Mouse (Mus musculus): ENCODE results near the gene Foxo3. TPM values are rescaled to one million over a fixed set of nuclear protein-coding genes. Genes with fewer than 3 reads are reported as not detected.

Foxo3 gene
- polyA plus RNA-seq, 1 experiment = 24.9 TPM

GRCm38 (mm10) chr10:42189674-42190434 is 86.7 kb downstream of the Foxo3 start:
- DNase-seq (ENCODE audit: extremely low spot score in 1 of 2, low spot score in 1 of 2) = no peak

GRCm38 (mm10) chr10:42189037-42189436 is 87.5 kb downstream of the Foxo3 start:
- DNase-seq (ENCODE audit: extremely low spot score in 1 of 2, low spot score in 1 of 2) = no peak

- no peak for DNase-seq (ENCODE audit: extremely low spot score in 1 of 2, low spot score in 1 of 2)
Observed at GRCm38 (mm10) chr10:42188091-42188490, 88.5 kb downstream of the Foxo3 start.

GRCm38 (mm10) chr10:42186941-42187401 is 89.6 kb downstream of the Foxo3 start:
- no peak for DNase-seq (ENCODE audit: extremely low spot score in 1 of 2, low spot score in 1 of 2)

- no peak for DNase-seq (ENCODE audit: extremely low spot score in 1 of 2, low spot score in 1 of 2)
Observed at GRCm38 (mm10) chr10:42180333-42180732, 96.2 kb downstream of the Foxo3 start.

GRCm38 (mm10) chr10:42178751-42179150 is 97.8 kb downstream of the Foxo3 start:
- DNase-seq (ENCODE audit: extremely low spot score in 1 of 2, low spot score in 1 of 2) = no peak

- DNase-seq (ENCODE audit: extremely low spot score in 1 of 2, low spot score in 1 of 2) = no peak
Observed at GRCm38 (mm10) chr10:42177771-42178674, 98.5 kb downstream of the Foxo3 start.

GRCm38 (mm10) chr10:42174283-42174682 is 102.3 kb downstream of the Foxo3 start:
- DNase-seq (ENCODE audit: extremely low spot score in 1 of 2, low spot score in 1 of 2) = no peak

GRCm38 (mm10) chr10:42173839-42174238 is 102.7 kb downstream of the Foxo3 start:
- DNase-seq (ENCODE audit: extremely low spot score in 1 of 2, low spot score in 1 of 2) = no peak

- no peak for DNase-seq (ENCODE audit: extremely low spot score in 1 of 2, low spot score in 1 of 2)
Observed at GRCm38 (mm10) chr10:42170889-42171347, 105.6 kb downstream of the Foxo3 start.

GRCm38 (mm10) chr10:42170201-42170600 is 106.4 kb downstream of the Foxo3 start:
- DNase-seq (ENCODE audit: extremely low spot score in 1 of 2, low spot score in 1 of 2) = no peak

GRCm38 (mm10) chr10:42154727-42155126 is 121.8 kb downstream of the Foxo3 start:
- DNase-seq (ENCODE audit: extremely low spot score in 1 of 2, low spot score in 1 of 2) = no peak

GRCm38 (mm10) chr10:42152426-42153205 is 123.9 kb downstream of the Foxo3 start:
- DNase-seq (ENCODE audit: extremely low spot score in 1 of 2, low spot score in 1 of 2) = peak; percentile 8 to 43

- no peak for DNase-seq (ENCODE audit: extremely low spot score in 1 of 2, low spot score in 1 of 2)
Observed at GRCm38 (mm10) chr10:42149767-42150166, 126.8 kb downstream of the Foxo3 start.

GRCm38 (mm10) chr10:42148326-42148725 is 128.2 kb downstream of the Foxo3 start:
- no peak for DNase-seq (ENCODE audit: extremely low spot score in 1 of 2, low spot score in 1 of 2)

GRCm38 (mm10) chr10:42145221-42145620 is 131.3 kb downstream of the Foxo3 start:
- no peak for DNase-seq (ENCODE audit: extremely low spot score in 1 of 2, low spot score in 1 of 2)

GRCm38 (mm10) chr10:42144788-42145187 is 131.8 kb downstream of the Foxo3 start:
- DNase-seq (ENCODE audit: extremely low spot score in 1 of 2, low spot score in 1 of 2) = no peak

GRCm38 (mm10) chr10:42144176-42144575 is 132.4 kb downstream of the Foxo3 start:
- DNase-seq (ENCODE audit: extremely low spot score in 1 of 2, low spot score in 1 of 2) = peak in 1 of 2 experiments; percentile 27

- DNase-seq (ENCODE audit: extremely low spot score in 1 of 2, low spot score in 1 of 2) = no peak
Observed at GRCm38 (mm10) chr10:42142791-42143190, 133.8 kb downstream of the Foxo3 start.

GRCm38 (mm10) chr10:42142081-42142480 is 134.5 kb downstream of the Foxo3 start:
- no peak for DNase-seq (ENCODE audit: extremely low spot score in 1 of 2, low spot score in 1 of 2)

- no peak for DNase-seq (ENCODE audit: extremely low spot score in 1 of 2, low spot score in 1 of 2)
Observed at GRCm38 (mm10) chr10:42139749-42140148, 136.8 kb downstream of the Foxo3 start.

Measured in frontal cortex, adult 2 months (tissue).